Mouse (Mus musculus) neural tube, embryonic 11.5 days (tissue): ENCODE results near the gene Gpc3. TPM values are rescaled to one million over a fixed set of nuclear protein-coding genes. Genes with fewer than 3 reads are reported as not detected.
A peak's percentile ranks its signal among the peaks of the same experiment; 100 is the strongest.
"Not testable (repeated sequence)": the region's sequence is repeated elsewhere in the genome, so short reads cannot be mapped to it uniquely, and the experiment has no call there.

Source experiments
- ATAC-seq: fragments of 200-750 bp; cut with Nextera tagmentation; 2 replicates; pipeline ENCODE4 v1.8.0; 2017; ENCODE audit warnings: moderate number of reproducible peaks, mild to moderate bottlenecking, moderate TSS enrichment, moderate library complexity; ENCODE audit not compliant: insufficient read depth, low FRiP score, low TSS enrichment
- DNase-seq: peaks from one replicate; pipeline ENCODE4 v3.0.0-alpha.2; 2015; ENCODE audit warnings: low spot score
- H3K27ac ChIP-seq: fragments of 300-500 bp; sonication (generic); 2 replicates; pipeline ENCODE4 v1.5.1; 2014; ENCODE audit warnings: low read depth, mild to moderate bottlenecking, low read length
- H3K27me3 ChIP-seq: fragments of 300-500 bp; sonication (generic); 2 replicates; pipeline ENCODE4 v1.6.1; 2014; ENCODE audit warnings: mild to moderate bottlenecking, low read length, mixed read lengths; ENCODE audit not compliant: control insufficient read depth, insufficient read depth
- H3K36me3 ChIP-seq: fragments of 300-500 bp; sonication (generic); 2 replicates; pipeline ENCODE4 v1.6.1; 2014; ENCODE audit warnings: mild to moderate bottlenecking, low read length, moderate library complexity, mixed read lengths; ENCODE audit not compliant: control insufficient read depth, insufficient read depth
- H3K4me1 ChIP-seq: fragments of 300-500 bp; sonication (generic); 2 replicates; pipeline ENCODE4 v1.6.1; 2014; ENCODE audit warnings: low read length, mixed read lengths; ENCODE audit not compliant: control insufficient read depth, insufficient read depth
- H3K4me2 ChIP-seq: fragments of 300-500 bp; sonication (generic); 2 replicates; pipeline ENCODE4 v1.6.1; 2014; ENCODE audit warnings: low read depth, mild to moderate bottlenecking, moderate library complexity
- H3K4me3 ChIP-seq: fragments of 300-500 bp; sonication (generic); 2 replicates; pipeline ENCODE4 v1.5.1; 2014; ENCODE audit warnings: low read depth, low read length
- H3K9ac ChIP-seq: fragments of 300-500 bp; sonication (generic); 2 replicates; pipeline ENCODE4 v1.6.1; 2014; ENCODE audit warnings: mild to moderate bottlenecking, low read length
- H3K9me3 ChIP-seq: fragments of 300-500 bp; sonication (generic); 2 replicates; pipeline ENCODE4 v1.6.1; 2016; ENCODE audit warnings: low read length; ENCODE audit not compliant: control insufficient read depth
- WGBS: fragments of 180-500 bp; shearing (Covaris S2); extraction: QIAGEN DNeasy Blood & Tissue Kit; methylation state at CpG from one replicate; pipeline ENCODE4 v1.1.7; 2014; 5-methylcytosine and 5-hydroxymethylcytosine counted together
- polyA plus RNA-seq: library from polyadenylated mRNA; unstranded; fragments of >200 nt; fragmentation: Nextera tagmentation; extraction: Ambion mirVana; gene quantifications from 2 replicates; pipeline ENCODE4 v1.2.1, GENCODE M21; 2014

The Gpc3 gene
- polyA plus RNA-seq, 1 experiment from 2014 or later: 490 TPM

DNA sequence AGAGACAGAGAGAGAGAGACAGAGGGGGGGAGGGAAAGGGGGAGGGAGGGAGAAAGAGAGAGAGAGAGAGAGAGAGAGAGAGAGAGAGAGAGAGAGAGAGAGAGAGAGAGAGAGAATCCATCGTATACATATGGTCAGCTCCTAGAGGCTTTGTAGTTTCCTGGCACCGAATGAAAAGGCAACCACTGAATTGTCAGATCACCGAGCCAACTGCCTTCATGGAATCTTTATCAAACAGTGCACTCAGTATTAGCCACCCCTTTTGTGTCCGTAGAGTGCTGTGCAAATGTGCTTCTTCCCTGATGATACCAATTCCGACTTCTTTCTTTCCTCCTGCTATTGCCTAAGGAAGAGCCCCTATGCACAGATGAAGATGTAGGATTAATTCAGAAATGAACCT, 246.9 kb downstream of the Gpc3 start:
- Histone ChIP-seq H3K4me2 (no peak overlapping the region), H3K36me3 (no peaks in the 10 kb centered on the region), H3K27ac (no peak overlapping the region), H3K9ac (no peak overlapping the region), H3K4me1 (no peaks in the 10 kb centered on the region), H3K27me3 (no peaks in the 10 kb centered on the region), H3K4me3 (no peak overlapping the region), H3K9me3 (no peaks in the 10 kb centered on the region)
- WGBS: 65% methylated on average over 5 of the region's 5 CpGs
- ATAC-seq (no peak), DNase-seq (no peak)

DNA sequence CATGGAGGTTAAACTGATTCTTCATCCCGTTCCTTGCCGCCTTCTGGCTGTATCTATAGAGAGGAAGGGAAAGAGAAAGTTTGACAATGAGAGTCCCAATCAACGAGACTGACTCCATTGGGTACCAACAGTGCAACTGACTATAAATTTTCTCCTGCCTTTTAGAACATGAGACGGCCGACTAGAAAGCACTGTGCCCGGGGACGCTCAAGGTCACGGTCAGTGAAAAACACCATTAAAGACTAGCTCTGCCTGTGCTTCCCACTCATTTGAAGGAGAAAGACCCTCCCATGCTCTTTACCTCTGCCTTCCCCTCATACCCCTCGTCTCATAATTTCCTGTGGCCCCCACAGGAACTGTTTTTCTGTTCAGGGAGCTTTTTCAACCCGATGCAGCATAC, 248.0 kb downstream of the Gpc3 start:
- DNase-seq (no peak), ATAC-seq (0 out of 2 replicates have a peak, but pooled peaks have one; percentile 22)
- Histone ChIP-seq H3K4me1 (no peaks in the 10 kb centered on the region), H3K4me2 (no peak overlapping the region), H3K27me3 (no peaks in the 10 kb centered on the region), H3K36me3 (no peaks in the 10 kb centered on the region), H3K9ac (no peak overlapping the region), H3K4me3 (no peak overlapping the region), H3K9me3 (no peaks in the 10 kb centered on the region), H3K27ac (no peak overlapping the region)
- 46% methylated on average over 10 of the region's 10 CpGs for WGBS

DNA sequence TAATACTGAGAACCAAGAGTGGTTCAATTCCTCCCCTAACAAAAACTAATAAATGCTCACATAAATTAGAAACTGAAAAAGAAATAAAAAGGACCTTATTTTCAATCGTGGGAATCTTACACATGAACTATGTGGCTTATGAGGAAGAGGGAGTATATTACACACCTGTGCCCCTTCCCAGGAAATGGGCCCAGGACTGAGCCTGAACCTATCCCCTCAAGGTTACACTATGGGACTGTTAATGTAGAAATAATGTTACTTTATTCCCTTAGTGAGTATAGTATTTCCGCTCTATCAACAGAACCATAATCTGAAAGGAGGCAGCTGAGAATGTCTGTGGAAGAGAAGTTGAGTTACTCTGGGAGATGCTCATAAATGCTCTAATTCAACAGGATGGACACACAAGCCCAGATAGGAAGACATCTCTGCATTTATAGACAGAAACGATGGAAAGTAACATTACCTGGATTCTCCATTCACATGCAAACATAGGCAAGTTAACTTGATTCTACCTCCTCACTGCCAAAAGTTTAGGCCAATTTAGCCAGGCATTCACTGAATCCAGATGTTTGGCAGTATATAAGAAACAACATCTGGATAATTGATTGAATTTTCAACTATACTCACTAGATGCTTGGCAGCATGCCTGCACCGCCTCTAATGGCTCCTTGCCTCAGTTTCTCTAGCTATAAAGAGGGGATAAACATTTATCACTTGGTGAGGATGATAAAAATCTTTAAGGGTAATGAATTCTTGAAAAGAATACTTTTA, 251.3 kb downstream of the Gpc3 start:
- 93% methylated on average over 4 of the region's 4 CpGs for WGBS
- no peak for DNase-seq

DNA sequence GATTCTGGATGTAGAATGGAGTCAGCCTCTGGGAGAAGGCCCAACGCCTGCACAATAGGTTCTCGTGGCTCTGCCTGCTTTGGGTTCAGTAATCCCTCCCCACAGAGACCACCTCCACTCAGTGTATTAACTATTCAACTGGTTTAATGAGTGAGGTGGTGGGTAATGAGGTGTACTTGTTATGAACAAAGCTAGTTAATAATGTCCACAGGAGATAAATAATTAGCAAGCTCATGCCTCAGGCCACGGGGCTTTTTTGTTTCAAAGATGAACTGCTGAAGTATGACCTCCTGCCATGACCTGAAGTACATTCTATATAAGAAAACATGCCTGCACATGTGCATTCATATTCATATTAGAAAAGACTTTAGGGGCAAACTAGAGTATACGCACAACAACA, 260.8 kb downstream of the Gpc3 start:
- no peaks in the 10 kb centered on the region for H3K36me3 ChIP-seq
- H3K4me2 ChIP-seq: no peak overlapping the region
- DNase-seq (no peak), ATAC-seq (no peak)
- 86% methylated on average over 4 of the region's 4 CpGs for WGBS
- no peak overlapping the region for H3K4me3 ChIP-seq
- no peaks in the 10 kb centered on the region for H3K27me3 ChIP-seq
- H3K27ac ChIP-seq: no peak overlapping the region
- H3K9ac ChIP-seq: no peak overlapping the region
- no peaks in the 10 kb centered on the region for H3K4me1 ChIP-seq
- H3K9me3 ChIP-seq: no peaks in the 10 kb centered on the region

More for the DNA sequence above, 251.3 kb downstream of the Gpc3 start:
- ATAC-seq: no peak
- no peaks in the 10 kb centered on the region for H3K27me3 ChIP-seq
- no peak overlapping the region for H3K27ac ChIP-seq
- no peak overlapping the region for H3K4me2 ChIP-seq
- H3K4me3 ChIP-seq: no peak overlapping the region
- H3K9me3 ChIP-seq: no peaks in the 10 kb centered on the region
- no peak overlapping the region for H3K9ac ChIP-seq
- no peaks in the 10 kb centered on the region for H3K4me1 ChIP-seq
- no peaks in the 10 kb centered on the region for H3K36me3 ChIP-seq

DNA sequence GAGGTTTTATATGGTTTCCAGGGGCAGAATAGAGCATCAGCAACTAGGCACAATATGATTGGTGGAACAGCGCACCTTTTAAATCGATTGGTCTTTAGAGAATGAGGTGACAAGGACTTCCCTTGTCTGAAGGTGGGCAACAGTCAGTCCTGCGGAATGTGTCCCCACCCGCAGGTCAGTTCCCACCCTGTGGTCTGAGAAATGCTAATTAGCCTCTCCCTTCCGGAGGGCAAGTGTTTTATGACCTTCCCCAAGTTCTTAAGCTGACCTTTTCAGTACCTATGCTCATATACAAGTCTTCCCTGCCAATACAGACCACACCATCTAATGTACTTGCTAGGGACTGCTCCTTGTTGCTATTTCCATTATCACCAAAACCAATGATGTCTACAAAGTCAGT, 263.1 kb downstream of the Gpc3 start:
- H3K4me1 ChIP-seq, H3K9ac ChIP-seq, H3K27ac ChIP-seq, ATAC-seq, H3K9me3 ChIP-seq, H3K4me2 ChIP-seq, DNase-seq, H3K27me3 ChIP-seq, H3K4me3 ChIP-seq, H3K36me3 ChIP-seq: not testable (repeated sequence)
- 69% methylated on average over 5 of the region's 5 CpGs for WGBS

DNA sequence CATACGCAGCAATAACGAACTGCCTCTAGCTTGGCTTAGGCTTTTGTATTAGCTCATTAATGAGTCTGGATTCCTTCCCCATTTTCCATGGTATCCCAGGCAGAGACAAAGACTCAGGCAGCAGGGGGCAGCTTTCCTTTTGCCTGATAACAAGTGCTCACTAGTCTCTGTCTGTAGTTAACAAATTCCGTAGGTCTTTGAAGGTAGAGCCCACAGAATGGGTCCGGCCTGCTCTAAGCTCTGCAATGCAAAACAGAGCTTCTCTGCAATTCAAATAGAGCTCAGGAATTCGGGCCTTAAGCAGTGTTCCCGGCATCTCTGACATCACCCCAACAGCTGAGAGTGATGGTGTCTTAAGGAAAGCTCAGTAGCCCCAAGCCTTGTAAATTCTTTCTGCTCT, 265.0 kb downstream of the Gpc3 start:
- H3K4me1 ChIP-seq: no peaks in the 10 kb centered on the region
- H3K9ac ChIP-seq: no peak overlapping the region
- no peaks in the 10 kb centered on the region for H3K9me3 ChIP-seq
- no peak overlapping the region for H3K4me2 ChIP-seq
- no peaks in the 10 kb centered on the region for H3K36me3 ChIP-seq
- 40% methylated on average over 6 of the region's 6 CpGs for WGBS
- no peak overlapping the region for H3K4me3 ChIP-seq
- ATAC-seq (no peak), DNase-seq (peak; percentile 30)
- H3K27me3 ChIP-seq: no peaks in the 10 kb centered on the region
- no peak overlapping the region for H3K27ac ChIP-seq

DNA sequence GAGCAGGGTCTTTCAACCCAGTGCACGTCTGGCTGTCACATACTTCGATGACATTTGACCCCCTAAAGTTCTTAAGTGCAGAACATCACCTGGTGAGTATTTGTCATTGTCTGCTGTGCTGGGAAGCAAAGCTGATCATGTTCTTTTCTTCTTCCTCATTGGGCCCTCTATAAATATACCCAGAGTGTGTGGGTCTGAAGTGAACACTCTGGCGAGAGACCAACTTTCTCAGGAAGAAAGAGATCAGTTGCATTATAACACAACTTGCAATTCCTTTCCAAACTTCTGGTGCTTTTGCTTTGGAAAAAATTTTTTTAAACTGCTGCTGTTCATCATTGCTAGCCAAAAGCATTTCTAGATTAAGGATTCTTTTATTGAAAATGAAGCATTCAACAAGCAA, 269.7 kb downstream of the Gpc3 start:
- WGBS: 71% methylated on average over 3 of the region's 3 CpGs
- no peak overlapping the region for H3K9ac ChIP-seq
- no peak for ATAC-seq
- no peaks in the 10 kb centered on the region for H3K4me1 ChIP-seq
- H3K36me3 ChIP-seq: no peaks in the 10 kb centered on the region
- no peak overlapping the region for H3K4me3 ChIP-seq
- no peaks in the 10 kb centered on the region for H3K9me3 ChIP-seq
- no peak overlapping the region for H3K27ac ChIP-seq
- no peaks in the 10 kb centered on the region for H3K27me3 ChIP-seq
- no peak overlapping the region for H3K4me2 ChIP-seq
- DNase-seq: no peak

DNA sequence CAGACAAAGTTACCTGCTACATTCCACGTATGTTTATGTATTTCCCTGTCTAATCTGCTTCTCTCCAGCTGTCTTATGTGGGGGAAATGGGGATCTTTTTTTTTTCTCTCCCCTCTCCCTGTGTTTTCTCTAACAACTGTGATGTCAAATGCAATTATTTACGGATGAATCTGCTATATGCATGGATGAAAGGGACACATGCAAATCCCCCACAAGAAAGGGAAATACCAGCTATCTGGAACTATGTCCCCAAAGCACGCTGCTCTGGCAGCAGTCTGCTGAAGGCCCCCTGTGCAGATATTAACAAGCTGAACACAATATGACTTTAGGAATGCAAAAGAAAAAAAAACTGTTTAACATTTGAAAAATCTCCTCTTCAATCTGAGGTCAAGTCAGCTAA, 273.5 kb downstream of the Gpc3 start:
- no peaks in the 10 kb centered on the region for H3K36me3 ChIP-seq
- DNase-seq (no peak), ATAC-seq (no peak)
- no peak overlapping the region for H3K9ac ChIP-seq
- H3K4me2 ChIP-seq: no peak overlapping the region
- no peak overlapping the region for H3K4me3 ChIP-seq
- 64% methylated on average over 3 of the region's 3 CpGs for WGBS
- H3K27ac ChIP-seq: no peak overlapping the region
- no peaks in the 10 kb centered on the region for H3K27me3 ChIP-seq
- no peaks in the 10 kb centered on the region for H3K4me1 ChIP-seq
- H3K9me3 ChIP-seq: no peaks in the 10 kb centered on the region

DNA sequence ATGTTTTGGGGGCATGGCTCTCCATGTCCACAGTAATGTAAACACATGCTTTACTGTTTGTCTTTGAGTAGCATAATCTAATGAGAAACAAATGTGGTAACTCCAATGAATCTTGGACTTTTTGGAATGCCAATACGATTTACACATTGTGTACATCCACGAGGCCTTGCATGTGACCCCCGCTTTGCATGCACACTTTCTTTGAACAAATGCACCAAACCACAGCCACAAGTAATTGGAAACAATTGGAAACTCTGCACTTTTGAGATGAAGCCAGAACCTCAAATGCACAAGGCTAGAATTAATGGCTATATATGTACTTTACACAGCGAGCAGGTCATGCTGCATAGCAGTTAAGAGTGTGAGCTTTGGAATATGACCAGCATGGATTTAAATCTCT, 292.0 kb downstream of the Gpc3 start:
- DNase-seq (no peak), ATAC-seq (no peak)
- WGBS: 87% methylated on average over 4 of the region's 4 CpGs
- H3K9ac ChIP-seq: no peak overlapping the region
- H3K9me3 ChIP-seq: no peaks in the 10 kb centered on the region
- no peak overlapping the region for H3K4me3 ChIP-seq
- no peak overlapping the region for H3K27ac ChIP-seq
- H3K27me3 ChIP-seq: no peaks in the 10 kb centered on the region
- H3K36me3 ChIP-seq: no peaks in the 10 kb centered on the region
- H3K4me2 ChIP-seq: no peak overlapping the region
- H3K4me1 ChIP-seq: no peaks in the 10 kb centered on the region
